Mouse (Mus musculus) 416B (cell line): ENCODE measurements around the gene Mycbpap.

Source experiments
- DNase-seq: peaks from one replicate; pipeline ENCODE4 v3.0.0; 2011; ENCODE audit warnings: low read depth

Gene Mycbpap

DNA sequence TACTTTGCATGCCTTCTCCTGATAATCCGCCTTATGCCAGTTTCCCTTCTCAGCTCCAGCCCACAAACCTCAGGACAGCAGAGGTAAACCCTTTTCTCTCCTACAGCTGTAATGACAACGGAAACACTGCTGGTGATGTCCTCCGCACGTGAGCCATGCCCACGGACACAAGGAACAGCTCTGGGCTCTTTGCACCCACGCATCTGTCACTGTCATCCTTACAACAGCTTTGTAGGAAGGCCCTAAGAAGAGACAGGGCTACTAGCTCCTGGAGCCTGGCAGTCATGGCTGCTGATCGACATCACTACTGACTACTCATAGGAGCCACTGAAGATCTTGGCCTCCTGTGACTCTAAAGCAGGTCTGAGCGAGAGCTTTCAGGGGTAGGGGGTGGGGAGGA lies 11.6 kb upstream of the Mycbpap start:
- DNase-seq, result no peak

DNA sequence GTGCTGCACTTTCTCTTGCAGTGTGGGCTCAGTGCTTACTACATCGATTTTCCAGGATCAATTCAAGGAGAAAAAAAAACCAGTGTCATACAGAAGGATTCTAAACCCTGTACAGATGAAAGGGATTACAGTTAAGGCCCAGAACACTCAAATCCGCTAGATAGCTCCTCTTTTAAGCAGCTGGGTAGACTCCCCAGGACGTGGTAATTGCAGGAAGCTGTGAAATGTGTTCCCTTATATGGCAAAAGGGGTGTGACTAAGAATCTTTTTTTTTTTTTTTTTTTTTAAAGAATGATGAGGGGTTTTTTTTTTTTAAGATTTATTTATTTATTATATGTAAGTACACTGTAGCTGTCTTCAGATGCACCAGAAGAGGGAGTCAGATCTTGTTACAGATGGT lies 7.3 kb upstream of the Mycbpap start:
- DNase-seq, result peak; percentile 29

DNA sequence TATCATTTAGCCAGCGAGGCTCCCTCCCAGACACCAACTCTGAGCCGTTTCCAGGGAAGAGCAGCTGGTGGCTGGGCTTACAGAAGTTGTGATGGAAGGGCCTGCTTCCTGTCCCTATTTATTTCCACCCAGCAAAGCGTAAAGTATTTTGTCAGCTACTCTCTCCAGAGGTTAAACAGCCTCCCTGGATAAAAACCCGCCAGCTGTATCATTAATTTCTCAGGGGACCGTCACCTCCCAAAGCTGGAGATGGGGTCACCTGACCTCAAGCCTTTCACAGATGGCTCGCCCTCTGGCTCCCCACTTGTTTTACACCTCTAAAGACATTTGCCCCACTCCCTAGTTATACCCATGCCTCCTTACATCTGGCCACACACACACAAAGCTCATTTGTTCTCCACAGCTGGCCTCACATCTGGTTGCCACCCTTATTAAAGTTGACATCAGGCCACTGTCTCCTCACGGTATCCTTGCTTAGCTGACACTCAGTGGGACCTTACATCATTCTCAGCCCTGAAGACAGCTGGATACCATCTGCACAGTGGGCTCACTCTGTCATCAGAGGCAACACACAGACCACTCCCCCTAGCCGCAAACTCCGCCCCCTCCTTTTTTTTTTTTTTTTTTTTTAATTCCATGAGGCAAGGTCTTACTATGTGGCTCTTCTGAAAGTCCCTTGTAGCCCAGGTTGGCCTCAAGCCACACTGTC lies 4.8 kb upstream of the Mycbpap start:
- DNase-seq, result peak; percentile 34

DNA sequence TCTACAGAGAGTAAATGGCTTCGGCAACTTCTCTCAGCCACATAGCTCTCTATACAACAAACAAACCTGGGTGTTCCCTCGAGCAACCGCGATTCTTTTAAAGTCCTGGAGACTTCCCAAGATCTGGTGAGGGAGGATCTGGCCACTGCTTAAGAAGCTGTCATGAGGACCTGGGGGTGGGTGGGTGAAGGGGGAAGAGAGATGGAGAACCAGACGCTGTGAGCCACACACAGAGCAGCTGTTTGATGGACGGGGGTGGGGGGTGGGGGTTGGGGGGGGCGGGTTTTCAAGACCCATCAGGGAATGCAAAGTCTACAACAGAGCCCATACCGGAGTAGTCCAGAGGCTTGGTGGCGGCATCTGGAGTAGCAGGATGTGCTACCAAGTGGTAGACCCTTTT lies 8.1 kb downstream of the Mycbpap start:
- DNase-seq, result no peak

DNA sequence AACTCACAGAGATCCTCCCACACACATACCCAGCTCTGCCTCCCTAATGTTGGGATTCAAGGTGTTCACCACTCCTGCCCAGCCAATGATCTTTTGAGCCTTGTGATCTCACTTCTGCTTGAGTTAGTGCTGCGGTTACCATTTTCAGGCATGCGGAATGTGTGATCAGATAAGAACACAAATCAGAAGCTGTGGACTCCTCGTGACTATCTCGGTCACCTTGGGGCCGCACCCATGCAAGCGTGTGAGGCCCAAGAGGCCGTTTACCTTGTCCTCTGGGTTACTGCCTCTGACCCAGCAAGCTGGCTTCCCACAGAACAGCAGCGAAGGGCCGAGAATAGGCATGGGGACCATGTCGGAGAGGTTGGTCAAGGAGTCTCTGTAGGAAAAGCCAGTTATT lies 12.6 kb downstream of the Mycbpap start:
- no peak for DNase-seq

DNA sequence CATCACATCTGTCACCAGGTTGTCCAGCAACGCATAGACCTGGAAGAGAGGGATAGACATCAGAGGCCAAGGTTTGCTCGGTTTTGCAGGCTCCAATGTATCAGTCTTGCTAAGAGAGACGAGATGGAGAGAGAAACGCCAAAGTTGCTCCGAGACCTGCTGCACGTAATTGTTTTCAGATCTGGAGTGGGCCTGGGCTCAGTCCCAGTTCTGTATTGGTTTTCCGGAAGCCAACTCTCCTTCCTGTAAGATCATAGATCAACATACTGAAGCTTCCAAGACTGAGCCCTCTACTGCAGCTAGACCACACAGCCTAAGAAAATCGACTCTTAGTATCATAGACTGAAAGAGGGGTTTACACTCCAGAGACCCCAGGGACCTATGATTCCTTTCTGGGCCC lies 20.1 kb downstream of the Mycbpap start:
- DNase-seq, result no peak

DNA sequence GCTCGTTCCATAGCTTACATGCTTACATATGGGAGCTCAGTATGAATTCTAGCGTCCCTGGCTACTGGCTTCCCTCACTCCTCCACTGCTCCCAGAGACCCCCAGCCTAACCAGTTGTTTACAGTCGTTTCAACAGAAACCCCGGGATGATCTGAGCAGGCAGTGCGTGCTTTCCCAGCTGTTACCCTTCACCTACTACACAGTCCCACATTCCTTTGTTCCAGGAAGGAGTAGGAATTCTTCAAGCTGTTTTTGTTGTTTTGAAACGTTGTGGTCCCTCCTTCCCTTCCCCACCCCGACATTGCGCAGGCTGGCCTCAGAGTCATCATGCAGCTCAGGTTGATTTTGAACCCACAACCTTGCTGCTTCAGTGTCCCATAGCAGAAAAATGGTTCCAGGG lies 21.2 kb downstream of the Mycbpap start:
- no peak for DNase-seq

DNA sequence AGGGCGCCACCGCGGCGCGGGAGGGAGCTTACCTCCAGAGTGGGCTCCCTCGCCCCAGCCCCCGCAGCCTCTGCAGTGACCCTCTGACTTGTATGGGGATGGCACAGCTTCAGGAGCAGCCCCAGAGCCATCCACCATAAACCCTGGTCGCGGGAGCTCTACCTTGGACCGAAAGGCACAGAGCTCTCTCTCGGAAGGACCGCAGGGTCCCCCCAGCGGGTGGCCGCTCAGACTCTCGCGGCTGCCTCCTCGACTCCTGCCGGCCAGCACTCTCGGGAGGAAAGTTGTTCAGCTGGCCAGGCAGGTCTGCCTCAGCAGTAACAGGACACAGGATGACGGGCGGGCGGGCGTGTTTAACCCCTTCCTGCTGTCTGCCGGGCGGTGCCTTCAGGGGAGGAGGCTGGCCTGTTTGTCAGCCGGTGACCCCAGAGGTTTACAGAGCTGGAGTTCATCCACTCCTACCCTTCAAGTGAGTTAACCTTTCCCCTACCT lies 21.8 kb downstream of the Mycbpap start, which contains the start of gene Epn3:
Gene Epn3, minus strand, starts transcription at position 314 of the 492 bp plus-strand sequence.
- DNase-seq, result no peak

DNA sequence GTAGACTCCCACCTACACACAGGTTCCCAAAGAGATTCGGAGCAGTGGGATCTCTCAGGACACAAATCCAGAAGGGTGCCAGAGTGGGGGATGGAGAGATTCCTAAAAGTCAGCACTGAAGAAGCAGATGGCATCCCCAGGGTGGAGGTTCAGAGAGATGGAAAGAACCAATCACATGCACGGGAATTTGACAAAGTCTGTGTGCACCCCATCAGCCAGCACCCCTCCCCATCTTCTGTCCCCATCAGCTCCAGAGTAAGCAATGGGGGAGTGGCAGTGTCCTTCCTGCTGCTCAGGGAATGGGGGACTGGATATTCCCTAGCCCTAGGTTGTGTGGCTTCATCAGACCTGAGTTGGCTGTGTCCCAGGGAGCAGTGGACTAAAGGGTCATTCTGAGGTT lies 22.5 kb downstream of the Mycbpap start:
- no peak for DNase-seq

DNA sequence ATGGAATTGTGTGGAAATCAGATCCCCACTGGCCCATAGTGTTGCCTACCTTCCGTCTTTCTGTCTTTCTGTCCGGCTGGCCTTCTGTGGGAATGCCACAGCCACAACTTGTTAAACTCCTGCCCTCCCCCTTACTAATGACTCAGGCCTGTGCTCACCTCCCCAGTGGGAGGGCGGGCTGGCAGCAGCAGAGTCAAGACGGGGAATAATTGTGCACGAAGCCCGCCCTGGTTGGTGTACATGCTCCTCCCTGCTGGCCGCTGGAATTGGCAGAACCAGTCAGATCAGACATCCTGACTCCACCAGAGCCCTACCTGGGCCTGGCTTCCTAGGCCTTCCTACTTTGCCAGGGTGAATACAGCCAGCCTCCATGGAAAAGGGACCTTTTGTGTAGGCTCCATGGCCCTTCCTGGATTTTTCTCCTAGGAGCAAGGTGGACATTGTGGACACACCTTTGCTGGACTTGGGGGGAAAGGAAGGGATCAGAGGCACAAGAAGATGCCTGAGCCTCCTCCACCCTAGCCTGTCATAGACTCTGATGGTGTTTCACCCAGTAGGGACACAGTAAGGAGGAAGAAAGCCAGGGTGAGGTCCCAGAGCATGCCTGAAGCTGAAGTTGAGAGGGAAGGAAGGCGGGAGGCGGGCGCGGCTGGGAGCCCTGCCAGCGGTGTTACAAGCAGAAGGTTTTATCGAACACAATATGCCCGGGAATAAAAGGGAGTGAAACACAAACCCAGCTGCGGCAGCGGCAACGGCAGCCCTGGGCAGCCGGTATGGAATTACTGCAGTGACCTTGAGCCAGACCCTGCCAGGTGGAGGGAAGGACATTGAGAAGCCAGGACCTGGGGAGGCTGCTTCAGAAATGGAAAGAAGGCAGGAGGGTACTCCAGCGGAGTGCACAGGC lies 23.2 kb downstream of the Mycbpap start:
- DNase-seq, result no peak

DNA sequence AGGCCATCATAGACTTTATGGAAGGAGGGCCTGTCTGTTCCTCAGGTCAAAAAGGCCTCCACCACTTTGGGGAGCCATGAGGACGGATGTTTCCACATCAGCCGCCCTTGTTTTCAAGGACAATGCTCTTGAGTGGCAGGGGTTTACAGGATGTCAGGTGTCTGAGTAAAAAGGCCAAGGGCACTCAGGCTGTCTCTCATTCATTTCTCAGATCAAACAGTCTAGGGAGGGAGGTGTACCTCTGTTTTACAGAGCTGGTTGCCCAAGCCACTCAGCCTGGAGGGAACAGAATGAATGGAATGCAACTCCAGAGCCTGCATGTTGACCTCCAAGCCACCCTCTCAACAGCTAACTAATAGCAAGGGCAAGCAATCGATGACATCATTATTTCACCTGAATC lies 26.1 kb downstream of the Mycbpap start:
- no peak for DNase-seq

DNA sequence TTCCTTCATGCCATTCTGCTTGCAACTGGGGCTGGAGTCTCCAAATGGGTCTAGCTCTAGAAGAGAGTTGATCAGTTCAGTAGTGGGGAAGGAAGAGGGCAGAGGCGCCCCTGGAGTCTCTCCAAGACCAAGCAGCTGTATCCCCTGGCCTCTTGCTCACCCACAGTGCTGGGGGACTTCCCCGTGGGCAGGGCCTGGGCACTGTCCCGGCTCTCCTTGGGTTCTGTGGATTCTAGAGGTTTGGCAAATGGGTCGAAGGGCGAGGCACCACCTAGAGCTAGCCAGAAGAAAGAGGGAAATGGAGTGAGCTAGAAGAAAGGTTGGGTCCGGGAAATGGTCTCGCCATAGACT lies 29.8 kb downstream of the Mycbpap start:
- no peak for DNase-seq

DNA sequence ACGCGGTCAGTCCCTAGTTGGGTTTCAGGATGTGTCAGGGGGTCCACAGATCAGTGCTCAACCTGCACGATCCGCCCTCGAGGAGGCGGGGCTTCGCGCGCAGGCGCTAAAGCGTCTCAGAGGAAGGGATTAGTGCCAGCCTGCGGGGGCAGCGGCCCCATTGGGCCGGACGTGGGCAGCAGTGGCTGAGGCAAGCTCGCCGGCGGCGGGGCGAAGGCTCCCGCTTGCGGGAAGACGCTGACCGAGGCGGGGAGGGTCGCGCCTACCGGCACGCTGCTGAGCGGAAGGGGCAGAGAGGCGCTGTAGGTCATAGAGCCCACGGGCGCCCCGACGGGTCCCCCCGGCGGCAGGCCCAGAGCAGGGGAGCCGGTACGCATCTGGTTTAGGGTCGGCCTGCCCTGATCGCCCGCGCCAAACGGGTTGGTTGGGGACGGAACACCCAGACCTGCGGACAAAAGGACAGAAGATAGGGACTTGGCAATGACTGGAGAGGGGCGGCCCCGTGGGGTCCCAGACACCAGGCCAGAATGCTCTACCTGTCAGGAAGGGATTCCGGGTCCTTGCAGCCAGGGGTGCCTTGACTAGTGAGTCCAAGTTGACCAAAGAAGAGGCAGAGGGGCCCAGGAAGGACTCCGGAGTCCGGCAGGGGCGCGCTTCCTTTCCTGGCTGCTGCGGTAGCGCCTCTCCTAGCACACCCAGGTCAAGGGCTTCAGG lies 30.4 kb downstream of the Mycbpap start:
- DNase-seq, result no peak

DNA sequence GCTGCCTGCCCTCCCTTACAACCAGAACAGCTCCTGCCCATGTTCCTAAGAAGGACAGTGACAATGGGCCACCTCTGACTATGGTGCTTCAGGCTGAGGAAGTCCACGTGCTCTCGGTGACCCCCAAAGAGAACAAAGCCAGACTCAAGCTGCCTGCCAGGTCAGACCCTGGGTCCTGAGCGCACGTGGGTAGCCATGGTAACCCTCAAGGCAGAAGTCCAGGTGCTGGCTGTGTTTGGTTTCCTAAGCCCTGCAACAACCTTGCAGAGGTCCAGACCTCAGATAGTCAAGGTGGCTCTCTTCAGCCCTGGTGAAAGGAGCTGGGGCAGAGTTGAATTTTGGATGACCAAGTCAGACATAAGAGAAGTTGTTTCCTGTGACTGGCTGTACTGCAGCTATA lies 31.8 kb downstream of the Mycbpap start:
- DNase-seq, result no peak

DNA sequence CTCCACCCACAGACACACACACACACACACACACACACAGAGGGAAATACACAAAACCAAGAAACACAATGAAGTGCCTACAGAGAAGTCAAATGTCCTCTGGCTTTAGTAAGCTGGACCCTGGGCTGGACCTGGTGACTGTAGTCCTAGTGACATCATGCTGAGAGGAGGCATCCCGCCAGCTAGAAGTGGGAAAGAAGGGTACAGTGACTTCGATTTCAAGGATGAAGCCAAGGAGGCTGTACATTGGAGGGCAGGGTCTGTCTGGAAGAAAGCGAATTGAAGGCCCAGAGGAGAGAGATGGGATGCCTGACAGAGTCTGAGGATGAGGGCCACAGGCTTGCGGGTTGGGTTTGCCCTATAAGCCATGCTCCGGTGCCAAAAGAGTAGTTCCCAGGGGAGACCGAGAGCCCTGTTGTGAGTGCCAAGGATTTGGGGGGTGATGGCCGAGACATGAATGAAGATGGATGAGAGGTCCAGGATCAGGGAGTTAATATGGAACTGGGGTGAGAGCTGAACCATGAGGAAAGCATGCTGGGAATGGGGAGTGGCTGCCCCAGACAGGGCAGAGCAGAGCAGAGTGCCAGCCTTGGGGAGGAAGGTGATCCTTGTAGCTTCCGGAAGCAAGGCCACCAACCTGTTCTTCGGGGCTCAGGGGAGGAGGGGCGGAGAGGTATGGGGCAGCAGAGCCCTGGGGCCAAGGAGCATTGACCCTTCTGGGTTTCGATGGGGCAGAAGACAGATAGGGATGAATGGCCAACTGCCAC lies 32.6 kb downstream of the Mycbpap start:
- no peak for DNase-seq

DNA sequence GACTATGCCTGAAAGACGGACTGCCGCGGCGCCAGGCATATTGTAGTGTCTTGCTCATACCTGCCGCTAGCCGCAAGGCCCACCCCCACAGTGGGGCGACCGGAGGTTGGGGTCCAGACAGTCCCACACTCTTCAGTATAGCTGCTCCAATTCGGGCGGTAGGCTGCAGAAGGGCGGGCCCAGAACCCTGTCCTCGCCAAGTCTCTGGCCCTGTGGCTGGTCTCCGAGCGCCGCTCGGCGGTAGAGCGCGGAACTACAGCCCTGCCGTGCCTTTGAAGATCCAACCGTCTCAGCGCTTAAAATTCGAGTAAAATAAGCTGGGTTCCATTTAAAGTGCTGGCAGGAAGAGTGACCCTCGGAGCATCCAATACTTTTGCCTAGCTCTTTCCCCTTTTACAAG lies 35.5 kb downstream of the Mycbpap start, which contains the start of gene Spata20:
Gene Spata20, minus strand, starts transcription at position 179 of the 400 bp plus-strand sequence.
- DNase-seq, result peak; percentile 61

DNA sequence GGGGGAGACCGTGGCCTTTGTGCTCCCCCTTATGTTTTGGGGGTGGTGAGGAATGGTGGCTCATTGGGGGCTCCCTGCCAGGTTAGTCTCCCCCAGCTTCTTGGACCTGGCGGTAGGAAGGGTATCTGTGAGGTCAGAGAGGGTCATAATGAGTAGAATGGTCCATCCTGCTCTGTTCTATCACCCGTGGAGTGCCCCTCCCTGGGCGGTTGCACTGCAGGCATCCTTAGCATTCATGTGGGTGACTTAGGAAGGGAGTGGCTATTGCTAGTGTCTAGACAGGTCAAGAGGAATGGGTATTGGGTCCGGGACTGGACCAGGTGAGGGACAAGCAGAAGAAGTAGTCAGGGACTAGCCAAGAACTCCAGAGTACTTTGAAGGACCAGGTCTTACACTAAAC lies 36.3 kb downstream of the Mycbpap start:
- DNase-seq, result no peak

DNA sequence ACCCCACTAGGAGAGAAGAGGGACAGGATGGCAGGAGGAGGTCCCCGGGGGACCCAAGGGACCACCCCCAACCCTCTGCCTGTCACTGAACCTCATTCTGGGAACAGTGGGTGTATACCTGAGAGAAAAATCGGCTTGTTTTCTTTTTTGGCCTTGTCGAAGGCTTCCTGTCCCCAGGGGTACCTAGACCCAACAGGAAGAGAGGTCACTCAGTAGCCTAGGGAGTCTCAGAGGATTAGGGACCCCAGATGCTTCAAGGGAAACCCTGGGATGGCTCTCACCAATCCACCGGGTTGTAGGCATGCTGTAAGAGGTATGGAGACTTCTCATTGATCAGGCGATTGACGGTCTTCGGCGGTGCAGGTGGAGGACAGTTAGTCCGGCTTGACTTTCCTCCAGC lies 36.9 kb downstream of the Mycbpap start:
- DNase-seq, result no peak

DNA sequence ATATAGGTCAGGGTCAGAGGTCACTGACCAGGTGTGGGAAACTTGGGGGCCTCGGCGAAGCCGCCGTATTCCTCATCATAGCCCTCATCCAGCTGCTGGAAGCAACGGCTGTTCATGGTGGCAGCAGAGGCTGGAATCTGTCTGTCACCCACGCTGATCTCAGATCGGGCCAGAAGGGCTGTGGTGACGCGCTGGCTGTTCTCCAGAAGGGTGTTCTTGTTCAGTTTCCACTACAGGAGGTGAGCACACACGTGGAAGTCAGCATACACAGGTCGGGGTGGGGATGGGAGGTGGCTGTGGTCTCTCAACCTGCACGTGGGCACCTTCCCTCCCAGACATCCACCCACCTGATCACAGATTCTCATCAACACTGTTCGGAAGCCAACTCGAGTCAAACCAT lies 37.6 kb downstream of the Mycbpap start:
- no peak for DNase-seq

DNA sequence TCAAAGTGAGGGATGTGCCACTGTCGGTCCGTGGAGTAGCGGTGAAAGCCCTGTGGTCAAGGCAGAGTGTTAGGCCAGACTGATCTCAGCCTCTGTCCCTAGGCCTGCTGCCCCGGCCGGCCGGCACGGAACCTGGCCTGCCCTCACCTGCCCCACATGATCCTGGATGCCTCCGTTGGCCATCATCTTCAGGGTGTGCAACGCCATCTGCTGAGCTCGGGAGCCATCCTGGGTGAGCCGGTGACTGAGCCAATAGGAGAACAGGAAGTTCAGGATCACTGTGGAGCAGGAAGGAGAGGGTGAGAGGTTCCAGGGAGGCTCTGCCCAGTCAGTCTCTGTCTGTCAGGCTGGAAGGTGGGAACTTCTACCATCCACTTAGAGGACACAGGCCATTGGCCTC lies 38.1 kb downstream of the Mycbpap start:
- DNase-seq, result no peak

DNA sequence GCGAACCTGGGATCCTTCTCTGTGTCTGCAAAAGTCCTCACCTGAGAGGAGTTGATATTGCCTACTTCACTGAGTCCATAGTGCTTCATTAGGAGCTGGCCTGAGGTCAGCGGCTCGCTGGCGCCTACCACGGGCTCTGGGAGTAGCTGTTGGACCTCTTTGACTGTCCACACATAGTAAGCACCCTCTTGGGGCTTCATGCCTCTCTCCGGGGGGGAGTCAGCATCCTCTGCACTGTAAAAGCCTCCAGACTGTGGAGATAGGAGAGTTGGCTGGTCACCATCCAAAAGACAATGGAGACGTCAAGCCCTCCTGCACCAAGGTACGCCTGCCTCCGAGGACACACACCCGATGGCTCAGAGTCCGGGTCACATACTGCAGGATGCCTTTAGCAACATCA lies 38.8 kb downstream of the Mycbpap start:
- no peak for DNase-seq

DNA sequence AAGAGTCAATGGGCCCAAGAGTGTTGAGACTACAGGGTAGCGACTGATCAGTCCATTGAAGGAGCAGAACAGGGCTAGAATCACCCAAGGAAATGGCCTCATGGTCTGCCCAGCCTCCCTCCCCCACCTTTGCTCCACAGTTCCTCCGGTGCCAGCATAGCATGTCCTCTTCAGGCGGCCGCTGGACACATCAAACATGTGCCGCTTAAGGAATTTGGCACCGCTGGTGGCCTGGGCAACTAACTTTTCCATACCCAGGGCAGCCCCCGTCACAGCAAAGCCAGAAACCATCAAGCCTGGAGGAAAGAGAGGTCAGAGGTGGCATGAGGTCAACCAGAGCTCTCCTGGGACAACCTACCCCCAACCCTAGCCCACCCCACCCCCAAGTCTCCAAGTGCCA lies 39.6 kb downstream of the Mycbpap start:
- DNase-seq, result no peak
